In genomic region chr10:67897281-67897680, GRCm38 (mm10) we compare ENCODE assay signal across 16 mouse cellular contexts. TPM values are rescaled to one million over a fixed set of nuclear protein-coding genes. Genes with fewer than 3 reads are reported as not detected.
DNase-seq lines count a peak whose midpoint lies in the region; TF ChIP-seq lines count a peak whose summit lies in the region.
"Had no signal": no experiment of that assay in that cellular context is flagged by ENCODE, and none has a peak within 500 bp of the region (broad histone marks: within the 10 kb centered on the region; RNA-seq: fewer than 3 reads in every experiment).

No protein-coding gene starts in this region.

- peak overlapping the region; percentile 34; the same call in 1 of the 2 replicates for H3K27ac ChIP-seq in cortical plate, adult 2 months (ENCODE audit: insufficient read depth, low read length)
- H3K27ac ChIP-seq: embryonic facial prominence, embryonic 10.5 days; heart, embryonic 10.5 days; hindbrain, embryonic 13.5 days; hindbrain, postnatal 0 days had no signal

- peaks cover 15% of the 10 kb centered on the region for H3K4me1 ChIP-seq in cortical plate, adult 2 months (ENCODE audit: control insufficient read depth, insufficient read depth, low read length)
- H3K4me1 ChIP-seq: embryonic facial prominence, embryonic 10.5 days; heart, embryonic 10.5 days had no signal

- intact Hi-C loops in heart, postnatal 10 days (cut with DNase I), result no loop called here

- H3K4me3 ChIP-seq in cortical plate, adult 2 months (ENCODE audit: insufficient read depth, low read length), result no peak overlapping the region
- H3K4me3 ChIP-seq: embryonic facial prominence, embryonic 10.5 days; heart, embryonic 10.5 days; hindbrain, embryonic 13.5 days had no signal

- TF ChIP-seq CTCF in cortical plate, adult 2 months (IDR thresholded peaks at IDR 0.05; ENCODE audit: extremely low read depth, insufficient read depth, low read length), result no peak

- TF ChIP-seq POLR2A in cortical plate, adult 2 months (IDR thresholded peaks at IDR 0.05; ENCODE audit: extremely low read depth, insufficient read depth, low read length), result no peak

- peak; percentile 13 to 18 for DNase-seq in cerebellum, postnatal 25 days
- DNase-seq in cerebellum, adult 11-12 months, result no peak
- DNase-seq in heart, adult 11 months, result peak; percentile 55
- no peak for DNase-seq in heart, postnatal 10 days
- peak; percentile 77 for DNase-seq in brain, adult 2 months (ENCODE audit: low read depth, low spot score)
- DNase-seq: adrenal gland, adult 2 months; adrenal gland, postnatal 25 days; gastrocnemius, postnatal 36 days; heart, adult 18-20 months; heart, postnatal 14 days; kidney, adult 11 months had no signal

RNA-seq across cellular contexts. Expression of gene Zfp365, which starts 15.2 kb away (rescaled TPM):
- total RNA-seq in heart, postnatal 10 days (2021), result 1 to 10 TPM; 1.2 to 1.3 TPM
- polyA plus RNA-seq in cortical plate, adult 2 months (2012; rRNA removed), result 315 and 333 TPM in 2 replicates

Comparison
In these comparisons a context has a peak if more than half of its experiments do, and no peak if none do; other contexts are left out.
1. DNase-seq: peak in cerebellum, postnatal 25 days (2 of 2), heart, adult 11 months (single experiment) and brain, adult 2 months (single experiment); none in cerebellum, adult 11-12 months (single experiment) and heart, postnatal 10 days (0 of 2).